18 mouse cellular contexts compared by ENCODE assay signal in genomic region chr1:156458391-156459060, GRCm38 (mm10). TPM values are rescaled to one million over a fixed set of nuclear protein-coding genes. Genes with fewer than 3 reads are reported as not detected.
A peak's percentile ranks its signal among the peaks of the same experiment; 100 is the strongest.
DNase-seq lines count a peak whose midpoint lies in the region; ATAC-seq lines count a peak whose summit lies in the region.
"Had no signal": no experiment of that assay in that cellular context is flagged by ENCODE, and none has a peak within 500 bp of the region (broad histone marks: within the 10 kb centered on the region; RNA-seq: fewer than 3 reads in every experiment).

No protein-coding gene starts in this region.

- H3K4me1 ChIP-seq in hindbrain, embryonic 13.5 days (replicated peaks): no peaks in the 10 kb centered on the region
- no peaks in the 10 kb centered on the region for H3K4me1 ChIP-seq in hindbrain, embryonic 14.5 days (replicated peaks; ENCODE audit: control insufficient read depth, insufficient read depth, low read length)
- peaks cover 36% of the 10 kb centered on the region for H3K4me1 ChIP-seq in liver, embryonic 11.5 days (replicated peaks; ENCODE audit: control insufficient read depth, insufficient read depth, low read length)
- H3K4me1 ChIP-seq in midbrain, embryonic 15.5 days: no peaks in the 10 kb centered on the region
- no peaks in the 10 kb centered on the region for H3K4me1 ChIP-seq in midbrain, embryonic 16.5 days (ENCODE audit: control insufficient read depth, insufficient read depth, low read length)
- H3K4me1 ChIP-seq: forebrain, embryonic 15.5 days; midbrain, embryonic 10.5 days had no signal

- no peaks in the 10 kb centered on the region; the same call in 1 of the 2 replicates for H3K36me3 ChIP-seq in hindbrain, embryonic 13.5 days
- H3K36me3 ChIP-seq in hindbrain, embryonic 14.5 days (replicated peaks; ENCODE audit: control insufficient read depth, insufficient read depth): no peaks in the 10 kb centered on the region
- H3K36me3 ChIP-seq in liver, embryonic 11.5 days (ENCODE audit: control insufficient read depth, insufficient read depth, low read length): peaks cover 2% of the 10 kb centered on the region; the same call in 1 of the 2 replicates
- H3K36me3 ChIP-seq in midbrain, embryonic 15.5 days (replicated peaks): no peaks in the 10 kb centered on the region
- no peaks in the 10 kb centered on the region for H3K36me3 ChIP-seq in midbrain, embryonic 16.5 days (ENCODE audit: control insufficient read depth, insufficient read depth, low read length)

- H3K9ac ChIP-seq in hindbrain, embryonic 13.5 days: no peak overlapping the region
- no peak overlapping the region for H3K9ac ChIP-seq in hindbrain, embryonic 14.5 days
- H3K9ac ChIP-seq in liver, embryonic 11.5 days (ENCODE audit: low read depth, low read length): no peak overlapping the region
- no peak overlapping the region for H3K9ac ChIP-seq in midbrain, embryonic 15.5 days
- H3K9ac ChIP-seq in midbrain, embryonic 16.5 days (ENCODE audit: low read depth, low read length): no peak overlapping the region
- H3K9ac ChIP-seq: forebrain, embryonic 15.5 days had no signal

- DNase-seq in hindbrain, embryonic 14.5 days (ENCODE audit: low spot score): no peak
- peak; percentile 70 for DNase-seq in 416B (ENCODE audit: low read depth)
- no peak for DNase-seq in liver, embryonic 11.5 days (ENCODE audit: low spot score)
- DNase-seq in lung, postnatal 10 days: peak; percentile 38
- no peak for DNase-seq in gastrocnemius, adult 8-10 months (ENCODE audit: low spot score in 2 of 2)
- DNase-seq: cerebellum, adult 9-11 months; gastrocnemius, adult 2 months; heart, adult 2 months; heart, postnatal 14 days; kidney, postnatal 10 days; right cerebral cortex, adult 18-20 months; spleen, adult 18-20 months; thymus, adult 18-20 months had no signal

- ATAC-seq in hindbrain, embryonic 13.5 days (ENCODE audit: low FRiP score): no peak
- no peak for ATAC-seq in hindbrain, embryonic 14.5 days (ENCODE audit: low FRiP score)
- ATAC-seq in liver, embryonic 11.5 days (replicated peaks; ENCODE audit: low FRiP score): no peak
- ATAC-seq in midbrain, embryonic 15.5 days (replicated peaks): no peak
- no peak for ATAC-seq in midbrain, embryonic 16.5 days
- ATAC-seq: forebrain, embryonic 15.5 days had no signal

- H3K4me2 ChIP-seq in hindbrain, embryonic 13.5 days: no peak overlapping the region
- no peak overlapping the region for H3K4me2 ChIP-seq in hindbrain, embryonic 14.5 days (replicated peaks)
- H3K4me2 ChIP-seq in liver, embryonic 11.5 days: no peak overlapping the region; the same call in 1 of the 2 replicates
- no peak overlapping the region for H3K4me2 ChIP-seq in midbrain, embryonic 15.5 days
- H3K4me2 ChIP-seq in midbrain, embryonic 16.5 days (ENCODE audit: low read length): no peak overlapping the region
- H3K4me2 ChIP-seq: forebrain, embryonic 15.5 days had no signal

- peak overlapping the region; percentile 18; the same call in 1 of the 2 replicates for H3K27ac ChIP-seq in hindbrain, embryonic 13.5 days
- no peak overlapping the region for H3K27ac ChIP-seq in hindbrain, embryonic 14.5 days
- peak overlapping the region; percentile 9; the same call in 1 of the 2 replicates for H3K27ac ChIP-seq in liver, embryonic 11.5 days (ENCODE audit: low read depth, low read length)
- H3K27ac ChIP-seq in midbrain, embryonic 15.5 days: no peak overlapping the region
- no peak overlapping the region for H3K27ac ChIP-seq in midbrain, embryonic 16.5 days (ENCODE audit: low read length)
- H3K27ac ChIP-seq: forebrain, embryonic 15.5 days; gastrocnemius, adult 2 months; heart, adult 2 months; midbrain, embryonic 10.5 days had no signal

- no peaks in the 10 kb centered on the region for H3K27me3 ChIP-seq in hindbrain, embryonic 13.5 days
- no peaks in the 10 kb centered on the region for H3K27me3 ChIP-seq in hindbrain, embryonic 14.5 days (ENCODE audit: control insufficient read depth, insufficient read depth, low read length)
- no peaks in the 10 kb centered on the region for H3K27me3 ChIP-seq in liver, embryonic 11.5 days (replicated peaks; ENCODE audit: control insufficient read depth, insufficient read depth, low read length)
- no peaks in the 10 kb centered on the region for H3K27me3 ChIP-seq in midbrain, embryonic 15.5 days (replicated peaks)
- no peaks in the 10 kb centered on the region for H3K27me3 ChIP-seq in midbrain, embryonic 16.5 days (ENCODE audit: control insufficient read depth, insufficient read depth, low read depth, low read length)
- H3K27me3 ChIP-seq: forebrain, embryonic 15.5 days had no signal

- no peaks in the 10 kb centered on the region for H3K9me3 ChIP-seq in hindbrain, embryonic 13.5 days
- no peaks in the 10 kb centered on the region for H3K9me3 ChIP-seq in hindbrain, embryonic 14.5 days (ENCODE audit: control insufficient read depth, low read length)
- H3K9me3 ChIP-seq in liver, embryonic 11.5 days (ENCODE audit: control insufficient read depth, low read length): no peaks in the 10 kb centered on the region
- no peaks in the 10 kb centered on the region for H3K9me3 ChIP-seq in midbrain, embryonic 15.5 days
- H3K9me3 ChIP-seq in midbrain, embryonic 16.5 days (replicated peaks; ENCODE audit: control insufficient read depth, low read length, poor library complexity, severe bottlenecking): no peaks in the 10 kb centered on the region
- H3K9me3 ChIP-seq: forebrain, embryonic 15.5 days; midbrain, embryonic 10.5 days had no signal

- no peak overlapping the region for H3K4me3 ChIP-seq in hindbrain, embryonic 13.5 days
- no peak overlapping the region for H3K4me3 ChIP-seq in hindbrain, embryonic 14.5 days (replicated peaks; ENCODE audit: low read length)
- H3K4me3 ChIP-seq in liver, embryonic 11.5 days (ENCODE audit: low read depth, low read length): no peak overlapping the region
- no peak overlapping the region for H3K4me3 ChIP-seq in midbrain, embryonic 15.5 days
- H3K4me3 ChIP-seq in midbrain, embryonic 16.5 days (ENCODE audit: low read depth, low read length): no peak overlapping the region
- H3K4me3 ChIP-seq: forebrain, embryonic 15.5 days; gastrocnemius, adult 2 months; heart, adult 2 months; midbrain, embryonic 10.5 days had no signal

- 86% methylated on average over 8 of the region's 8 CpGs for WGBS in hindbrain, embryonic 13.5 days
- WGBS in hindbrain, embryonic 14.5 days: 87% methylated on average over 8 of the region's 8 CpGs
- WGBS in liver, embryonic 11.5 days: 47% methylated on average over 8 of the region's 8 CpGs
- WGBS in midbrain, embryonic 15.5 days: 85% methylated on average over 8 of the region's 8 CpGs
- 87% methylated on average over 8 of the region's 8 CpGs for WGBS in midbrain, embryonic 16.5 days

RNA-seq across cellular contexts. Expression of gene Soat1, which starts 15.6 kb away (rescaled TPM):
- polyA plus RNA-seq in hindbrain, embryonic 13.5 days (2015; fragmentation: Nextera tagmentation; extraction: Ambion mirVana): 12.3 and 12.6 TPM in 2 replicates
- 10.6 and 11.7 TPM in 2 replicates for polyA plus RNA-seq in hindbrain, embryonic 14.5 days (2014; fragmentation: Nextera tagmentation; extraction: Ambion mirVana)
- polyA plus RNA-seq in liver, embryonic 11.5 days (2014; fragmentation: Nextera tagmentation; extraction: Ambion mirVana): 29.3 and 32.2 TPM in 2 replicates
- 1 to 10 TPM; 2.2 to 6.3 (median 4.4) TPM for total RNA-seq in gastrocnemius, adult 8-10 months (2022)
- 9.1 and 9.2 TPM in 2 replicates for polyA plus RNA-seq in midbrain, embryonic 15.5 days (2015; fragmentation: Nextera tagmentation; extraction: Ambion mirVana)
- 9.9 and 10.1 TPM in 2 replicates for polyA plus RNA-seq in midbrain, embryonic 16.5 days (2015; fragmentation: Nextera tagmentation; extraction: Ambion mirVana)

RNA-seq across cellular contexts. Expression of gene Axdnd1, which starts 37.6 kb away (rescaled TPM):
- polyA plus RNA-seq in hindbrain, embryonic 13.5 days (2015; fragmentation: Nextera tagmentation; extraction: Ambion mirVana): 0.18 and 0.22 TPM in 2 replicates
- 0.13 and 0.27 TPM in 2 replicates for polyA plus RNA-seq in hindbrain, embryonic 14.5 days (2014; fragmentation: Nextera tagmentation; extraction: Ambion mirVana)
- polyA plus RNA-seq in liver, embryonic 11.5 days (2014; fragmentation: Nextera tagmentation; extraction: Ambion mirVana): 0.05 and 0.18 TPM in 2 replicates
- not detected for total RNA-seq in gastrocnemius, adult 8-10 months (2022)
- 0.11 and 0.12 TPM in 2 replicates for polyA plus RNA-seq in midbrain, embryonic 15.5 days (2015; fragmentation: Nextera tagmentation; extraction: Ambion mirVana)
- 0.10 and 0.24 TPM in 2 replicates for polyA plus RNA-seq in midbrain, embryonic 16.5 days (2015; fragmentation: Nextera tagmentation; extraction: Ambion mirVana)
- total RNA-seq: gastrocnemius, adult 2 months; heart, adult 2 months had no signal
- polyA plus RNA-seq: heart, adult 2 months had no signal

Comparison
In these comparisons a context has a peak if more than half of its experiments do, and no peak if none do; other contexts are left out.
1. H3K27ac ChIP-seq: peak in hindbrain, embryonic 13.5 days (single experiment) and liver, embryonic 11.5 days (single experiment); none in hindbrain, embryonic 14.5 days (single experiment), midbrain, embryonic 15.5 days (single experiment) and midbrain, embryonic 16.5 days (single experiment).
2. DNase-seq: peak in 416B (single experiment) and lung, postnatal 10 days (single experiment); none in hindbrain, embryonic 14.5 days (single experiment), liver, embryonic 11.5 days (single experiment) and gastrocnemius, adult 8-10 months (0 of 2).